Mouse (Mus musculus) gastrocnemius, adult 8-10 months (tissue): ENCODE measurements around the gene Zan. TPM values are rescaled to one million over a fixed set of nuclear protein-coding genes. Genes with fewer than 3 reads are reported as not detected.

Source experiments
- DNase-seq, 2 experiments: peaks; one replicate each; pipeline ENCODE4 v3.0.0; 2022; ENCODE audit warnings: low spot score in 2 of 2
- total RNA-seq, 4 experiments: library from RNA; stranded (reverse); gene quantifications; 2 replicates each; pipeline ENCODE4 v1.2.4; 2022

Zan gene
- total RNA-seq, 4 experiments from 2014 or later: 0.02 to 0.54 TPM; not detected in 2

DNA sequence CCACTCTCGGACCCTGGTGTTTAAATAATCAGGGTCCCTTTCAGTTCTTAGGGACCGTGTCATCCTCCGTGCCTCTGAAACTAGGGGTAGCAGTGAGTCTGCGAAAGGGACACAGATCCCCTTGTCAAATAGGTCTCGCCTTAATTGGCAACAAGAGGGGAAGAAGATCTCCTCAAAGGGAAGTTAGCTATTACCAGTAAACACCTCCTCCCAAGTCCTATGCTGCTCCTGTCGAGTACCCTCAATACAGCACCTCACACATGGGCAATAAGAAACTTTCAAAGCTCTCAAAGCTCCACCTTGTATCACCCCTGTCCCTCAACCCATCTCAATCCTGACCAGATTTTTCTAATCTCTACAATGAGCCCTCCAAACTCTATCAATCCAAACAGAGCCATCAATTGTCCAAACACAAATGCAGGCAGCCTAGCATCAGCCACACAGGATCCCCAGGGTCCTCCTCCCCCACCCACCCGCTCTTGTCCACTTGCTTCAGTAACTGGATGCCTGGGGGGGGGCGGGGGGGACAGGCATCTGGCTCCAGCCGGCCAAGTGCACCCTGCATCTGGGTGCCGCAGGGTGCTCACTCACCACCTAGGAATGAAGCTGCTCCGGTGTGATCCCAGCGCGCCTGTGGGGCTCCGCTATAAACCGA lies 143.9 kb downstream of the Zan start:
- DNase-seq: no peak

DNA sequence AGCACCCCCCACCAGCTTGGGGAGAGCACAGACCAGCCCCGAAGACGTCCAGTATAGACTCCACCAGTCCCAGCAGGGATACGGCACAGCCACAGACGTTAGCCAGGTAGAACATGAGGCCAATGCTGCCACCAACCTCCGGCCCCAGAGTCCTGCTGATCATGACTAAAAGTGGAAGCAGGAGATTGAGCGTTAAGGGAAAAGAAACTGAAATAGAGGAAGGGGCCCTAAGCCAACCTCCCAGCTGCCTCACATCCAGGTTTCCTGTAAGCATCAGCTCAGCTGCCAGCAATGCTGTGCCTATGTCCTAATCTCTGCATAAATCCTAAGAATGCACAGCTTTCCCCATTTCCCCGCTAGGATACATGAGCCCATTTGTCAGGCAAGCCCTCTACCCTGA lies 146.0 kb downstream of the Zan start:
- no peak for DNase-seq

Other genes with a start within 250 kb of the Zan start
- 10 to 100 TPM; 15.8 to 27.7 (median 20.1) TPM for gene Ache, start 189.5 kb downstream of the Zan start, total RNA-seq
- gene Ufsp1, start 182.4 kb downstream of the Zan start, total RNA-seq: 10 to 100 TPM; 14.6 to 22.7 (median 19.1) TPM
- 10 to 100 TPM; 30.0 to 37.2 (median 34.0) TPM for gene Srrt, start 169.4 kb downstream of the Zan start, total RNA-seq
- 1 to 10 TPM; 1.4 to 3.9 (median 2.1) TPM for gene Trip6, start 162.7 kb downstream of the Zan start, total RNA-seq
- 1 to 10 TPM; 1.7 to 3.6 (median 1.9) TPM for gene Slc12a9, start 143.5 kb downstream of the Zan start, total RNA-seq
- gene Ephb4, start 127.0 kb downstream of the Zan start, total RNA-seq: 10 to 100 TPM in 1 of 4 experiments, 1 to 10 TPM in 3; 6.9 to 10.7 (median 8.6) TPM
- gene Pop7, start 25.5 kb upstream of the Zan start, total RNA-seq: 10 to 100 TPM; 10.5 to 11.7 (median 11.2) TPM
- 10 to 100 TPM; 21.2 to 25.5 (median 22.6) TPM for gene Gigyf1, start 41.5 kb upstream of the Zan start, total RNA-seq
- gene Epo, start 56.2 kb upstream of the Zan start, total RNA-seq: not detected
- gene Gnb2, start 56.4 kb upstream of the Zan start, total RNA-seq: 100 to 1,000 TPM; 118 to 137 (median 128) TPM
- gene Actl6b, start 76.5 kb upstream of the Zan start, total RNA-seq: not detected
- gene Tfr2, start 92.8 kb upstream of the Zan start, total RNA-seq: not detected
- 10 to 100 TPM; 10.1 to 13.6 (median 11.6) TPM for gene Mospd3, start 124.0 kb upstream of the Zan start, total RNA-seq
- gene Pcolce, start 136.7 kb upstream of the Zan start, total RNA-seq: 10 to 100 TPM; 16.2 to 35.4 (median 22.9) TPM
- under 1 TPM in 2 of 4 experiments, not detected in 2; 0.20 to 0.29 TPM for gene Fbxo24, start 151.9 kb upstream of the Zan start, total RNA-seq
- gene Lrch4, start 152.1 kb upstream of the Zan start, total RNA-seq: 10 to 100 TPM; 12.7 to 15.7 (median 14.6) TPM
- 1 to 10 TPM; 1.9 to 3.5 (median 2.5) TPM for gene Gm20605, start 152.1 kb upstream of the Zan start, total RNA-seq
- gene Sap25, start 164.3 kb upstream of the Zan start, total RNA-seq: 1 to 10 TPM in 2 of 4 experiments, under 1 TPM in 2; 0.75 to 1.8 (median 1.1) TPM
- under 1 TPM; 0.19 to 0.81 (median 0.25) TPM for gene Irs3, start 168.7 kb upstream of the Zan start, total RNA-seq
- 1 to 10 TPM; 2.4 to 4.4 (median 3.3) TPM for gene Agfg2, start 207.7 kb upstream of the Zan start, total RNA-seq